Mouse (Mus musculus): ENCODE measurements around the gene Zfp978. TPM values are rescaled to one million over a fixed set of nuclear protein-coding genes. Genes with fewer than 3 reads are reported as not detected.
"Not testable (repeated sequence)": the region's sequence is repeated elsewhere in the genome, so short reads cannot be mapped to it uniquely, and the experiment has no call there.

Zfp978 gene
- polyA plus RNA-seq, 1 experiment: not detected

- no peak for TF ChIP-seq CTCF (IDR thresholded peaks at IDR 0.05; ENCODE audit: extremely low read depth, insufficient read length, insufficient replicate concordance, low read depth, low read length)
- TF ChIP-seq POLR2A (IDR thresholded peaks at IDR 0.05; ENCODE audit: low read depth, low read length): no peak
- no peak overlapping the region for H3K4me3 ChIP-seq (ENCODE audit: low read depth, low read length)
- H3K4me1 ChIP-seq (ENCODE audit: control insufficient read depth, insufficient read depth, insufficient read length, low read length): no peaks in the 10 kb centered on the region
- H3K27me3 ChIP-seq (ENCODE audit: control insufficient read depth, insufficient read depth, low read length): no peaks in the 10 kb centered on the region
- H3K27ac ChIP-seq (ENCODE audit: insufficient read depth, low read depth, low read length): no peak overlapping the region
- no peaks in the 10 kb centered on the region for H3K36me3 ChIP-seq (ENCODE audit: control insufficient read depth, insufficient read depth, low read length)
- WGBS: 53% methylated on average over 4 of the region's 4 CpGs
Observed at GRCm38 (mm10) chr4:147423641-147424298, 62.7 kb downstream of the Zfp978 start.

DNA sequence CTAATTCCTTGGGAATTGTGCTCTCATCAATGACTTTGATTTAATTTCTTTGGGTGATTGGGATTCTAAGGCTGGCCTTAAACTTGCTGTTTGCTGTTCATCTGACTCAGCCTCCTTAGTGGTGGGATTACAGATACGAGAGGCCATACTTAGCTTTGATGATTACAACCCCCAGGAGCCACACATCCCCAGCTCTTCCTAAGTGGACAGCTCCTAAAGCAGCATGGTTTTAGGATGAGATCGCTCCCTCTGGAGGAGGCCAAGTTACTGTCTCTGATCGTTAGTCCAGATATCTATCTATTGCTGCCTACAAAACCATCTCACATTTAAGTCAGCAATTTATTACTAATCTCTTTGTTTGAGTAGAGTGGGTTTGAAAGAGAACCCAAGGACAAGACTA lies 63.3 kb downstream of the Zfp978 start:
- 49% methylated on average over 3 of the region's 3 CpGs for WGBS
- not testable (repeated sequence) for H3K27ac ChIP-seq (ENCODE audit: insufficient read depth, low read depth, low read length); H3K4me1 ChIP-seq (ENCODE audit: control insufficient read depth, insufficient read depth, insufficient read length, low read length); H3K4me3 ChIP-seq (ENCODE audit: low read depth, low read length); H3K27me3 ChIP-seq (ENCODE audit: control insufficient read depth, insufficient read depth, low read length); H3K36me3 ChIP-seq (ENCODE audit: control insufficient read depth, insufficient read depth, low read length)

DNA sequence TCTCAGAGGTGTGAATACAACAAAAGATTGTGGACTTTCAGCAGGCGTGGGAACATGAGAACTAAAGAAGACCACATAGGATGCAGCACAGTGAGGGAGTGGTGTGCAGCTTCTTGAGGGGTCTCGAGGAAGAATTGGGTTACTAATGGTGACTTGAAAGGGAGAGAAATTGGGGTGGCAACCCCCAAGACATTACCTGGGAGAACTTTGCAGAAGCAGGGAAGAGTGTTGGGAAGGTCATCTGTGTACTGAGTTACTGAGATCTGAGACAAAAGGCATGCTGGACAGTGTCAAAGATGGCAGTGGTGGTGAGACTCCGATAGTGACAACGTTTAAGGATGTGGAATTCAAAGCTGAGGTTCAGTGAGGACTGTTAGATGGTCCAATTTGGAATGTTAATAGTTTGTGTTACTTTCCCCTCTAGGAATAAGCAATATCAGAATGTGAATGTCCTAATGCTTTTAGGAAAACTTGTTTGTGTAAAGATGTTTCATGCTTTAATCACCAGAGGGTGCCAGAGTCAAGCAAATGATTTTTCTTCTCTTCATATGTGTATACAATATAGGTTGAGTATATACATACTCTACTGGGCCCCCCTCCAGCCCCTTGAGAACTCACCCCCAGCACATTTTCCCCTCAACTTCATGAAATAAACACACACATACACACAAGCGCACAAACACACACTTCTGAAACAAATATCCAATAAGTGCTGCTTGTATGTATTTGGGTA lies 64.7 kb downstream of the Zfp978 start:
- WGBS: 55% methylated on average over 5 of the region's 5 CpGs
- not testable (repeated sequence) for H3K4me3 ChIP-seq (ENCODE audit: low read depth, low read length); H3K36me3 ChIP-seq (ENCODE audit: control insufficient read depth, insufficient read depth, low read length); H3K27ac ChIP-seq (ENCODE audit: insufficient read depth, low read depth, low read length); H3K4me1 ChIP-seq (ENCODE audit: control insufficient read depth, insufficient read depth, insufficient read length, low read length); H3K27me3 ChIP-seq (ENCODE audit: control insufficient read depth, insufficient read depth, low read length)

- Histone ChIP-seq H3K36me3 (ENCODE audit: control insufficient read depth, insufficient read depth, low read length) (no peaks in the 10 kb centered on the region), H3K4me1 (ENCODE audit: control insufficient read depth, insufficient read depth, insufficient read length, low read length) (no peaks in the 10 kb centered on the region), H3K4me3 (ENCODE audit: low read depth, low read length) (no peak overlapping the region), H3K27me3 (ENCODE audit: control insufficient read depth, insufficient read depth, low read length) (no peaks in the 10 kb centered on the region), H3K27ac (ENCODE audit: insufficient read depth, low read depth, low read length) (no peak overlapping the region)
- TF ChIP-seq CTCF (IDR thresholded peaks at IDR 0.05; ENCODE audit: extremely low read depth, insufficient read length, insufficient replicate concordance, low read depth, low read length) (no peak), POLR2A (IDR thresholded peaks at IDR 0.05; ENCODE audit: low read depth, low read length) (no peak)
Observed at GRCm38 (mm10) chr4:147430651-147431050, 69.5 kb downstream of the Zfp978 start.

DNA sequence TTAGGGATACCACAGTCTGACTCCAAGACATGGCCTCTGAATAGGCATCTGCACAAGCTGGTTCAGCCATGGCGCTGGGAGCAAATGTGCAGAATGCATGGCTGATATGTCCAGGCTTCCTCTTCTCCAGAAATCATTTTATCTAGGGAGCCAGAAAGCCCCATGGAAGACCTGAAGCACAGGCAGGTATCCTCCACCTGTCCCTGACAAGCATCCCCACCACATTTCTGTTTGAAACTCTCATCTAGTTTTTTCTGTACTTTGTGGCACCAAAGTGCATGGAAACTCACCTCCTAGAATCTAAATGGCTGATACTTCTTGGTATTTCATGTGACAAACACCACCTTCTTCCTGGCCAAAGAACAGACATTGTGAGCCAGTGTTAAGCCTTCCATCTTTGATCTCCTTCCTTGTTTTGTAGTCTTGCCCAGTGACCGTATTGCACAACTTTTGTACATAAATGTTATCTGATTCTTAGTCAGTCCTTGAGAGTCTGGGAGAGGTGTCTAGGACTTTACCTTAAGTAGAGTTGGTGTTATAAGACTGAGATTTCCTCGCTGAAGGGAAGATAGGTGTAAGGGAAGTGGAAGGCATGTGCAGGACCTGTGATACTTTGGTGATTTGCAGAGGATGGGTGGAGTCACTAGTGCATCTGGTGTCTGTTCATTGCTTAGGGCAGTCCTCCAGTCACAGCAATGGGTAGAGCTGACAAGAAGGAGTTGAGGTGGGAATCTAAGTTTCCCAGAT lies 70.8 kb downstream of the Zfp978 start:
- WGBS: 65% methylated on average over 3 of the region's 3 CpGs

DNA sequence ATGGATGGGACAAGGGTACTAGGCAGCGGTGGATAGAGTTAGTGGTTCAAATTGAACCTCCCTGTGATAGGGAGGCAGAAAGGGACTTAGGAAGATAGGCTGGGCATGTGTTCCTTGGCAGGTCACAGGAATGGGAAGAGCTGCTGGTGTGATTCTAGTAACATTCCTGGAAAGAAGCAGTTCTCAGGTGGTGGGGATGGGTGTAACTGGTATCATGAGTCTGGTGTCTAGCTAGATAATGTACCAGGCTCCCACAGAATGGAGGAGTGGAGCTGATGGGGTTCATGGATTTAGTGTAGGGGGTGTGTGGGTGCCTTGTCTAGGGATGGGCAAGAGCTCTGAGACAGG lies 71.3 kb downstream of the Zfp978 start:
- 91% methylated on average over 1 of the region's 1 CpGs for WGBS
- H3K27me3 ChIP-seq (ENCODE audit: control insufficient read depth, insufficient read depth, low read length): no peaks in the 10 kb centered on the region
- TF ChIP-seq CTCF (IDR thresholded peaks at IDR 0.05; ENCODE audit: extremely low read depth, insufficient read length, insufficient replicate concordance, low read depth, low read length) (no peak), POLR2A (IDR thresholded peaks at IDR 0.05; ENCODE audit: low read depth, low read length) (no peak)
- H3K27ac ChIP-seq (ENCODE audit: insufficient read depth, low read depth, low read length): no peak overlapping the region
- no peaks in the 10 kb centered on the region for H3K36me3 ChIP-seq (ENCODE audit: control insufficient read depth, insufficient read depth, low read length)
- no peak overlapping the region for H3K4me3 ChIP-seq (ENCODE audit: low read depth, low read length)
- no peaks in the 10 kb centered on the region for H3K4me1 ChIP-seq (ENCODE audit: control insufficient read depth, insufficient read depth, insufficient read length, low read length)

More for the DNA sequence above, 70.8 kb downstream of the Zfp978 start:
- not testable (repeated sequence) for H3K36me3 ChIP-seq (ENCODE audit: control insufficient read depth, insufficient read depth, low read length); H3K27me3 ChIP-seq (ENCODE audit: control insufficient read depth, insufficient read depth, low read length); H3K27ac ChIP-seq (ENCODE audit: insufficient read depth, low read depth, low read length); H3K4me3 ChIP-seq (ENCODE audit: low read depth, low read length); H3K4me1 ChIP-seq (ENCODE audit: control insufficient read depth, insufficient read depth, insufficient read length, low read length)

DNA sequence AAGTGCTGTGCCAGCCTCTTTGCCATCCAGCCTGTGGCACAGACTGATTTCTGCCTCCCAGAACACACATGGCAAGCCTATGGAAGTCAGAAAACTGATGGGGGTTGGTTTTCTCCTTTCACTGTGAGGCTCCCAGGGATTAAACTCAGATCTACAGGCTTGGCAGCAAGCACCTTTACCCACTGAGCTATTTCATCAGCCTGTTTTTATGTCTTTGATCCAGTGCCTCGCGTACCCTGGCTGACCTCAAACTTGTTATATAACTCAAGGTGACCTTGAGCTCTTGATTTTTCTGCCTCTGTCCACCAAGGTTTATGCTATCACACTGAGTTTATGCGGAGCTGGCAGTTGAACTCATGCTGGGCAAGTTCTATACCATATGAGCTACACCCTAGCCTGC lies 71.9 kb downstream of the Zfp978 start:
- Histone ChIP-seq H3K27me3 (ENCODE audit: control insufficient read depth, insufficient read depth, low read length) (no peaks in the 10 kb centered on the region), H3K36me3 (ENCODE audit: control insufficient read depth, insufficient read depth, low read length) (no peaks in the 10 kb centered on the region), H3K27ac (ENCODE audit: insufficient read depth, low read depth, low read length) (no peak overlapping the region), H3K4me3 (ENCODE audit: low read depth, low read length) (no peak overlapping the region), H3K4me1 (ENCODE audit: control insufficient read depth, insufficient read depth, insufficient read length, low read length) (no peaks in the 10 kb centered on the region)
- WGBS: 43% methylated on average over 3 of the region's 3 CpGs
- TF ChIP-seq POLR2A (IDR thresholded peaks at IDR 0.05; ENCODE audit: low read depth, low read length) (no peak), CTCF (IDR thresholded peaks at IDR 0.05; ENCODE audit: extremely low read depth, insufficient read length, insufficient replicate concordance, low read depth, low read length) (no peak)

Data from small intestine, adult 2 months (tissue).